Mouse (Mus musculus) CD4-positive, CD25-positive, alpha-beta regulatory T cell, adult 4 months (primary cell): Measurements from ENCODE around the gene Mkrn1. TPM values are rescaled to one million over a fixed set of nuclear protein-coding genes. Genes with fewer than 3 reads are reported as not detected.
"Not testable (repeated sequence)": the region's sequence is repeated elsewhere in the genome, so short reads cannot be mapped to it uniquely, and the experiment has no call there.

Experiments
- ATAC-seq: one replicate; pipeline ENCODE4 v1.8.0; 2017
- polyA plus RNA-seq, 2 experiments: library from polyadenylated mRNA; unstranded; fragments of 100-300 nt; shearing (Covaris generic); gene quantifications; one replicate each; pipeline ENCODE4 v1.2.1; 2017

The Mkrn1 gene
- polyA plus RNA-seq, 2 experiments from 2014 or later = 49.7 to 52.2 TPM

- not testable (repeated sequence) for ATAC-seq
These were observed 42.0 kb downstream of the Mkrn1 start for GRCm38 (mm10) chr6:39378161-39378835.

GRCm38 (mm10) chr6:39377311-39377827 lies 42.9 kb downstream of the Mkrn1 start, which contains the start of gene Slc37a3:
Slc37a3 (minus strand) TSS chr6:39377675.
- ATAC-seq = peak; percentile 44

DNA sequence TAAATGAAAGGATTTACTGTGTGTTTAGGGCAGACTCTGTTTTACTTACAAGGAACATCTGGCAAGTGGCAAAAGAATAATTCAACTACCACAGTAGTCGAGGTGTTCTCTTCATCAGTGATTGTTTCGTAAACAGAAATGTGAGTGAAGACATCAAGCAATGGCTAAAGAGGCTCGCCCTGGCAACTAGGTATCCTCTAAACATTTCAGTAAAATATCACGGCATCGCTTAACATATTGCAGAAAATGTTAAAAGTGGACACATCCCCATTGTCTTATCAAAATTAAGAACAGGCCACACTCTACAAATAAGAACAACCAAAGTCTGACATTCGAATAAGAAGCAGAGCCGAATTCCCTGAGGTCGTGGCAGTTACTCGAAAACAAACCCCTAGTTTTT lies 43.5 kb downstream of the Mkrn1 start:
- no peak for ATAC-seq

DNA sequence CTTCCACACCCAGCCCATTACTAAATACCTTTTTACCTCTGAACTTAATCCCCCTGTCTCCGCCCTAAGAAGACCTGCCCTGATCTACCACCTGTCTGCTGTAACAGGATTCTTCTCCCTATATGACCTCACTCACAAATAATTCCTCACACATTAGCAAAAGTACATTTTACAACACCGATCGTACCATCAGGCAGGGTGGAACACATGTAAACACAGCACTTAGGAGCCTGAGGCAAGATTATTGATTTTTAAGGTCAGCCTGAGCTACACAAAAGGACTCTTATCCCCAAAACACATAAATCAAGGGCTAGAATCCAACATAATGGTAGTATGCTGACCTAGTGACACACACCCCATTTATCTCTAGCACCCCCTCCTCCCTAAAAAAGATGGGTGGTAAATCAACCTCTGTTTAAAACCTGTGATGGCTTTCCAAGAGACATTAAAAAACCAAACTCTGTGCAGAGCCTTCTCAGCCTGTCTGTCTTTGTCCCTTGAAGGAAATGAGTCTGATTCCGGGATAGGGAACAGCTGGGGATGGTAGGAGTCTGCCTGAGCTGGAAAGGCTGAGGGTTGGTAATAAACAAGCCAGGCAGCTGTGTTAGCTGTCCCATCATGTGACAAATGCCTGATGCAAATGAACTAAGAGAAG lies 46.8 kb downstream of the Mkrn1 start:
- ATAC-seq = no peak

- no peak for ATAC-seq
These were observed 47.5 kb downstream of the Mkrn1 start for GRCm38 (mm10) chr6:39372727-39373126.

DNA sequence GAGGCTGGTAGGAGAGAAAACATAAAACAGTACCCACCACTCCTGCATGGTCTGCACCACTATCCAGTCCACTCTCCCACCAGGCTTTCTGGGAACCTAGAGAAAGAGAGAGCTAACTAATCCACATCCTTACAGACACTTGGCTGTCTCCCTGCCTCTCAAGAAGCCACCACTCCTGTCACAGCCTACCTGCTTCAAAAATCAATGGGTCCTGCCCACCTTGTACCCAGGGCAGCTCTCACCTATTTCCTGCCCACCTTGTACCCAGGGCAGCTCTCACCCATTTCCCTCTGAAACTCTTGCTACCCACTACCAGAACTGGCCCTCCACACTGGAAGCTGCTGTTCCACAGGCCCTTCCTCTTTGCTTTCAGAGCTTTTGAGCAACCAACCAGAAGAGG lies 48.2 kb downstream of the Mkrn1 start:
- ATAC-seq = no peak

- ATAC-seq = no peak
These were observed 50.6 kb downstream of the Mkrn1 start for GRCm38 (mm10) chr6:39369631-39370030.

DNA sequence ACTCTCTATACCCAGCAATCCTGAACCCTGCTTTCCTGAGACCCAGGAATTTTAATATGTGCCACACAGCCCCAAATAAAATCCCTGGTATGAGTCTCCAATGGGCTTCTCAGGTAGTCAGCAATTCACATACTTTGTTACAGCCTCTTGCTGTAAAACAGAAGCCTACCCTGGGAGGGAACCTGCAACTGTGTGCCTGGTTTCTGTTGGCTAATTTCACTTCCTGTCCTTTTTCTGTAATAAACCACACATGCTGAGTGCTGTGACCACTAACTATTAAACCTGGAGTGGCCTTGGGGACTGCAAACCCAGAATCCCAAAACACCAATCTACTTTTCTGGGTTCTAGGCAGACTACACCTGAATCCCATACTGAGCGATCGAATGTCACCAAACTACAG lies 57.6 kb downstream of the Mkrn1 start:
- no peak for ATAC-seq

DNA sequence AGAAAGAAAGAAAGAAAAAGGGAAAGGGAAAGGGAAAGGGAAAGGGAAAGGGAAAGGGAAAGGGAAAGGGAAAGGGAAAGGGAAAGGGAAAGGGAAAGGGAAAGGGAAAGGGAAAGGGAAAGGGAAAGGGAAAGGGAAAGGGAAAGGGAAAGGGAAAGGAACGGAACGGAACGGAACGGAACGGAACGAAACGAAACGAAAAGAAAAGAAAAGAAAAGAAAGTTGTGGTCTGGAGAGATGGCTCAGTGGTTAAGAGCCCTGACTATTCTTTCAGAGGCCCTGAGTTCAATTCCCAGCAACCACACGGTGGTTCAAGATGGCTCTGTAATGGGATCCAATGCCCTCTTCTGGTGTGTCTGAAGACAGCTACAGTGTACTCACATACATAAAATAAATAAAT lies 61.1 kb downstream of the Mkrn1 start:
- ATAC-seq = peak; percentile 43

GRCm38 (mm10) chr6:39348946-39349345 lies 71.3 kb downstream of the Mkrn1 start:
- no peak for ATAC-seq

GRCm38 (mm10) chr6:39347880-39348814 lies 72.1 kb downstream of the Mkrn1 start:
- ATAC-seq = peak; percentile 78

Other genes starting within 250 kb of the Mkrn1 start
- 10 to 100 TPM; 10.2 to 13.6 TPM for gene Kdm7a, start 213.7 kb downstream of the Mkrn1 start, polyA plus RNA-seq
- 10 to 100 TPM; 37.0 to 55.1 TPM for gene Slc37a3, start 42.8 kb downstream of the Mkrn1 start, polyA plus RNA-seq
- gene Rab19, start 39.3 kb downstream of the Mkrn1 start, polyA plus RNA-seq = 10 to 100 TPM; 65.0 to 65.3 TPM
- under 1 TPM in 1 of 2 experiments, not detected in 1; 0.65 TPM for gene Dennd2a, start 137.4 kb upstream of the Mkrn1 start, polyA plus RNA-seq
- 10 to 100 TPM; 27.8 to 29.7 TPM for gene Adck2, start 153.4 kb upstream of the Mkrn1 start, polyA plus RNA-seq
- not detected for gene Gm42420, start 165.3 kb upstream of the Mkrn1 start, polyA plus RNA-seq
- 10 to 100 TPM; 46.2 to 69.9 TPM for gene Ndufb2, start 172.1 kb upstream of the Mkrn1 start, polyA plus RNA-seq